Mouse (Mus musculus) embryonic fibroblast, embryonic 13.5 days (primary cell): ENCODE data around the gene Tent5b.

Experiments
- CTCF ChIP-seq: IDR thresholded peaks from 2 replicates; pipeline ENCODE4 v1.5.1; 2011; ENCODE audit warnings: mild to moderate bottlenecking, control low read depth, low read length, moderate library complexity, borderline replicate concordance; ENCODE audit not compliant: insufficient read depth
- POLR2A ChIP-seq: IDR thresholded peaks from 2 replicates; pipeline ENCODE4 v1.6.1; 2011; ENCODE audit warnings: low read depth, mild to moderate bottlenecking, control low read depth, low read length, moderate library complexity

DNA sequence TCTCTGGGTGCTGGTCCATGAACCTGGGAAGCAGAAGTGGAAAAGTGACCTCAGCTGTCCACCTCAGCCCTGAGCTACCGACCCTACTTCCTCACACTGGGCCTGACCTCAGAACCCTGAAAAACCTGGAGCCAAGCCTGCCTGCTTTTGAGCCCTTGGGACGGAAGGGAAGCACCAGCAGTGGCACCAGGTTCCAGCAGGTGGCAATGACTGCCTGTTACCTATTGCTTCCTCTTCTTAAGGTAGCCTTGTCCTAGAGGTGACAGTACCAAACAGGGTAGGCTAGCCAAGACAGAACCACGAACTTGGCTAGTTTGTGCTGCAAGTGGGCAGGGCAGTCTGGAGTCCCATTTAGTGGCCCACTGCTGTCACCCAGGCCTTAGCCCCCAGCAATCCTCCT is 52.8 kb downstream of the Tent5b start:
- TF ChIP-seq POLR2A = no peak
- no peak for TF ChIP-seq CTCF
